Mouse (Mus musculus) lung, postnatal 0 days (tissue): ENCODE results near the gene Ccdc30.

Source experiments
- CTCF ChIP-seq: IDR thresholded peaks from 2 replicates; pipeline ENCODE4 v1.5.1; 2016; ENCODE audit warnings: antibody characterized with exemption, mild to moderate bottlenecking
- EP300 ChIP-seq: IDR thresholded peaks from 2 replicates; pipeline ENCODE4 v1.6.1; 2016; ENCODE audit warnings: antibody characterized with exemption, mild to moderate bottlenecking, control low read depth

- TF ChIP-seq CTCF (peak; percentile 4; the same call in 1 of the 2 replicates), EP300 (no peak)
Measured at GRCm38 (mm10) chr4:119381471-119382190, 33.7 kb downstream of the Ccdc30 start.
